Mouse (Mus musculus) ES-Bruce4 (cell line): Measurements from ENCODE around the gene Kif24.

ENCODE experiments used
- CTCF ChIP-seq: IDR thresholded peaks from one replicate; pipeline ENCODE4 v1.8.1; 2011; ENCODE audit warnings: low read depth, low read length
- EP300 ChIP-seq: IDR thresholded peaks from 2 replicates; pipeline ENCODE4 v1.6.1; 2011; ENCODE audit warnings: low read depth, low read length; ENCODE audit not compliant: insufficient read depth
- POLR2A ChIP-seq: IDR thresholded peaks from one replicate; pipeline ENCODE4 v1.8.1; 2011; ENCODE audit warnings: low read length; ENCODE audit not compliant: insufficient read depth

GRCm38 (mm10) chr4:41349199-41349591 is 115.5 kb downstream of the Kif24 start:
- TF ChIP-seq EP300 (no peak), CTCF (no peak), POLR2A (no peak)
